8 mouse cellular contexts compared by ENCODE assay signal in genomic region chr5:73254660-73255059, GRCm38 (mm10). TPM values are rescaled to one million over a fixed set of nuclear protein-coding genes. Genes with fewer than 3 reads are reported as not detected.
DNase-seq lines count a peak whose midpoint lies in the region; ATAC-seq and TF ChIP-seq lines count a peak whose summit lies in the region.

No protein-coding gene starts in this region.

- WGBS in lung, embryonic 14.5 days, result 20% methylated on average over 5 of the region's 5 CpGs
- WGBS in hindbrain, postnatal 0 days, result 32% methylated on average over 5 of the region's 5 CpGs
- WGBS in midbrain, embryonic 11.5 days, result 58% methylated on average over 5 of the region's 5 CpGs

- H3K4me2 ChIP-seq in lung, embryonic 14.5 days, result peak overlapping the region; percentile 78
- peak overlapping the region; percentile 72 for H3K4me2 ChIP-seq in hindbrain, postnatal 0 days (ENCODE audit: low read depth, low read length)
- H3K4me2 ChIP-seq in midbrain, embryonic 11.5 days, result peak overlapping the region; percentile 67

- ATAC-seq in lung, embryonic 14.5 days (ENCODE audit: insufficient read depth), result no peak
- ATAC-seq in hindbrain, postnatal 0 days, result no peak
- ATAC-seq in midbrain, embryonic 11.5 days (ENCODE audit: low FRiP score), result no peak

- peak; percentile 43 for DNase-seq in lung, embryonic 14.5 days
- DNase-seq in lung, postnatal 10 days, result no peak
- DNase-seq in hindbrain, postnatal 0 days (ENCODE audit: low spot score), result no peak
- no peak for DNase-seq in midbrain, embryonic 11.5 days (ENCODE audit: low spot score, missing footprints)
- no peak for DNase-seq in cerebellum, adult 18-20 months
- no peak for DNase-seq in left cerebral cortex, postnatal 36 days (ENCODE audit: low spot score in 2 of 2)
- DNase-seq in urinary bladder, adult 2 months (ENCODE audit: low spot score), result no peak

- H3K4me1 ChIP-seq in lung, embryonic 14.5 days (ENCODE audit: insufficient read depth), result no peaks in the 10 kb centered on the region
- peaks cover 4% of the 10 kb centered on the region for H3K4me1 ChIP-seq in brown adipose tissue, adult 24 weeks (ENCODE audit: control insufficient read depth, insufficient read depth, insufficient read length, low read length)
- H3K4me1 ChIP-seq in hindbrain, postnatal 0 days (ENCODE audit: insufficient read depth, low read length), result peaks cover 11% of the 10 kb centered on the region; the same call in 1 of the 2 replicates
- H3K4me1 ChIP-seq in midbrain, embryonic 11.5 days (ENCODE audit: control insufficient read depth, insufficient read depth, low read length), result peaks cover 8% of the 10 kb centered on the region

- TF ChIP-seq CTCF in lung, embryonic 14.5 days (IDR thresholded peaks at IDR 0.05; ENCODE audit: low read depth), result no peak
- no peak for TF ChIP-seq CTCF in hindbrain, postnatal 0 days (IDR thresholded peaks at IDR 0.05; ENCODE audit: low read depth)

- H3K9ac ChIP-seq in lung, embryonic 14.5 days, result peak overlapping the region; percentile 79
- H3K9ac ChIP-seq in hindbrain, postnatal 0 days (replicated peaks; ENCODE audit: low read length), result peak overlapping the region; percentile 92; the same call in 1 of the 2 replicates
- peak overlapping the region; percentile 93 for H3K9ac ChIP-seq in midbrain, embryonic 11.5 days (ENCODE audit: low read length)

- H3K27ac ChIP-seq in lung, embryonic 14.5 days (ENCODE audit: low read depth), result no peak overlapping the region
- H3K27ac ChIP-seq in brown adipose tissue, adult 24 weeks (replicated peaks; ENCODE audit: low read depth, low read length), result no peak overlapping the region
- peak overlapping the region; percentile 98; the same call in 1 of the 2 replicates for H3K27ac ChIP-seq in hindbrain, postnatal 0 days
- no peak overlapping the region for H3K27ac ChIP-seq in midbrain, embryonic 11.5 days (ENCODE audit: low read depth, low read length)

- H3K4me3 ChIP-seq in lung, embryonic 14.5 days (ENCODE audit: low read depth, low read length), result peak overlapping the region; percentile 91
- peak overlapping the region; percentile 96 for H3K4me3 ChIP-seq in brown adipose tissue, adult 24 weeks (ENCODE audit: insufficient read depth, low read depth, low read length)
- peak overlapping the region; percentile 94 for H3K4me3 ChIP-seq in hindbrain, postnatal 0 days (ENCODE audit: low read length)
- H3K4me3 ChIP-seq in midbrain, embryonic 11.5 days (ENCODE audit: low read depth, low read length), result peak overlapping the region; percentile 92

- H3K27me3 ChIP-seq in lung, embryonic 14.5 days (ENCODE audit: insufficient read depth, low read length), result no peaks in the 10 kb centered on the region
- H3K27me3 ChIP-seq in hindbrain, postnatal 0 days (ENCODE audit: insufficient read depth, low read length), result no peaks in the 10 kb centered on the region
- 0 out of 2 replicates have a peak, but pooled peaks cover 2% of the 10 kb centered on the region for H3K27me3 ChIP-seq in midbrain, embryonic 11.5 days (ENCODE audit: control insufficient read depth, insufficient read depth, low read length)

- no peaks in the 10 kb centered on the region for H3K36me3 ChIP-seq in lung, embryonic 14.5 days (ENCODE audit: insufficient read depth)
- H3K36me3 ChIP-seq in hindbrain, postnatal 0 days (ENCODE audit: insufficient read depth, low read length), result no peaks in the 10 kb centered on the region
- H3K36me3 ChIP-seq in midbrain, embryonic 11.5 days (ENCODE audit: control insufficient read depth, insufficient read depth, low read length), result no peaks in the 10 kb centered on the region

- H3K9me3 ChIP-seq in lung, embryonic 14.5 days (ENCODE audit: low read depth, low read length), result no peaks in the 10 kb centered on the region
- no peaks in the 10 kb centered on the region for H3K9me3 ChIP-seq in hindbrain, postnatal 0 days (ENCODE audit: low read length)
- no peaks in the 10 kb centered on the region for H3K9me3 ChIP-seq in midbrain, embryonic 11.5 days (ENCODE audit: control insufficient read depth, low read length)

- intact Hi-C loops in left cerebral cortex, postnatal 36 days (cut with DNase I), result loop anchor here (5.0 kb wide), 1 partner anchor 122 kb away; no protein-coding TSS in a partner anchor

RNA-seq across cellular contexts. Expression of gene Fryl, which starts 1.8 kb away (rescaled TPM):
- 21.4 and 22.6 TPM in 2 replicates for polyA plus RNA-seq in lung, embryonic 14.5 days (2014; fragmentation: Nextera tagmentation; extraction: Ambion mirVana)
- 9.4 and 25.3 TPM in 2 replicates for polyA plus RNA-seq in brown adipose tissue, adult 24 weeks (2012; ENCODE audit: insufficient read depth, insufficient read length, missing spikeins)
- 69.4 and 80.6 TPM in 2 replicates for total RNA-seq in hindbrain, postnatal 0 days (2014; rRNA removed)
- polyA plus RNA-seq in hindbrain, postnatal 0 days (2015; fragmentation: Nextera tagmentation; extraction: Ambion mirVana), result 20.5 and 20.8 TPM in 2 replicates
- polyA plus RNA-seq in midbrain, embryonic 11.5 days (2014; fragmentation: Nextera tagmentation; extraction: Ambion mirVana), result 39.0 and 42.5 TPM in 2 replicates
- 10 to 100 TPM; 48.6 to 80.3 TPM for total RNA-seq in left cerebral cortex, postnatal 36 days (2021)
- 35.4 and 52.6 TPM in 2 replicates for polyA plus RNA-seq in urinary bladder, adult 2 months (2012; rRNA removed)

RNA-seq across cellular contexts. Expression of gene Ociad1, which starts 37.9 kb away (rescaled TPM):
- 134 and 144 TPM in 2 replicates for polyA plus RNA-seq in lung, embryonic 14.5 days (2014; fragmentation: Nextera tagmentation; extraction: Ambion mirVana)
- polyA plus RNA-seq in brown adipose tissue, adult 24 weeks (2012; ENCODE audit: insufficient read depth, insufficient read length, missing spikeins), result 384 and 403 TPM in 2 replicates
- 138 and 140 TPM in 2 replicates for total RNA-seq in hindbrain, postnatal 0 days (2014; rRNA removed)
- polyA plus RNA-seq in hindbrain, postnatal 0 days (2015; fragmentation: Nextera tagmentation; extraction: Ambion mirVana), result 386 and 401 TPM in 2 replicates
- polyA plus RNA-seq in midbrain, embryonic 11.5 days (2014; fragmentation: Nextera tagmentation; extraction: Ambion mirVana), result 159 and 168 TPM in 2 replicates
- total RNA-seq in left cerebral cortex, postnatal 36 days (2021), result 100 to 1,000 TPM; 448 to 466 TPM
- 196 and 197 TPM in 2 replicates for polyA plus RNA-seq in urinary bladder, adult 2 months (2012; rRNA removed)
